Comparison of ENCODE assay signal across 23 mouse cellular contexts in genomic region chr2:174876886-174877285, GRCm38 (mm10).
"Had no signal": no experiment of that assay in that cellular context is flagged by ENCODE, and none has a peak within 500 bp of the region (broad histone marks: within the 10 kb centered on the region; RNA-seq: fewer than 3 reads in every experiment).

No protein-coding gene starts in this region.

- H3K36me3 ChIP-seq: intestine, embryonic 15.5 days; kidney, embryonic 15.5 days; liver, embryonic 13.5 days; midbrain, embryonic 12.5 days; neural tube, embryonic 13.5 days; stomach, embryonic 15.5 days had no signal

- H3K9me3 ChIP-seq: intestine, embryonic 15.5 days; kidney, embryonic 15.5 days; liver, embryonic 13.5 days; midbrain, embryonic 12.5 days; neural tube, embryonic 13.5 days; stomach, embryonic 15.5 days had no signal

- H3K4me2 ChIP-seq: intestine, embryonic 15.5 days; kidney, embryonic 15.5 days; liver, embryonic 13.5 days; midbrain, embryonic 12.5 days; neural tube, embryonic 13.5 days; stomach, embryonic 15.5 days had no signal

- DNase-seq: kidney, adult 11 months; kidney, adult 8-10 months; kidney, postnatal 10 days; kidney, postnatal 36 days; layer of hippocampus, postnatal 36 days; left cerebral cortex, postnatal 4 days; liver, embryonic 13.5 days; lung, adult 2 months; lung, postnatal 14 days; lung, postnatal 4 days; right cerebral cortex, adult 18-20 months; right cerebral cortex, postnatal 25 days; spleen, adult 18-20 months; thymus, adult 2 months; thymus, postnatal 14 days had no signal

- ATAC-seq: intestine, embryonic 15.5 days; midbrain, embryonic 16.5 days had no signal

- H3K27me3 ChIP-seq: intestine, embryonic 15.5 days; kidney, embryonic 15.5 days; liver, embryonic 13.5 days; midbrain, embryonic 12.5 days; neural tube, embryonic 13.5 days; stomach, embryonic 15.5 days had no signal

- H3K4me3 ChIP-seq: intestine, embryonic 15.5 days; kidney, embryonic 15.5 days; left cerebral cortex, adult 2 months; liver, embryonic 13.5 days; midbrain, embryonic 12.5 days; myocyte; neural tube, embryonic 13.5 days; stomach, embryonic 15.5 days had no signal

- H3K9ac ChIP-seq: intestine, embryonic 15.5 days; kidney, embryonic 15.5 days; liver, embryonic 13.5 days; midbrain, embryonic 12.5 days; neural tube, embryonic 13.5 days; stomach, embryonic 15.5 days had no signal

- H3K4me1 ChIP-seq: liver, embryonic 13.5 days; midbrain, embryonic 12.5 days; stomach, embryonic 15.5 days had no signal

- H3K27ac ChIP-seq: intestine, embryonic 15.5 days; kidney, embryonic 15.5 days; left cerebral cortex, adult 2 months; liver, embryonic 13.5 days; midbrain, embryonic 12.5 days; neural tube, embryonic 13.5 days; stomach, embryonic 15.5 days had no signal
